In genomic region chr16:43503636-43504010, GRCm38 (mm10) we compare ENCODE assay signal across 8 mouse cellular contexts.
DNase-seq lines count a peak whose midpoint lies in the region; ATAC-seq and TF ChIP-seq lines count a peak whose summit lies in the region.

No protein-coding gene starts in this region.

- H3K27ac ChIP-seq in gastrocnemius, adult 2 months, result peak overlapping the region; percentile 84
- peak overlapping the region; percentile 97 for H3K27ac ChIP-seq in forebrain, embryonic 14.5 days (ENCODE audit: low read depth, low read length)
- H3K27ac ChIP-seq in limb, embryonic 15.5 days, result no peak overlapping the region
- no peak overlapping the region for H3K27ac ChIP-seq in stomach, postnatal 0 days (replicated peaks)

- ATAC-seq in forebrain, embryonic 14.5 days, result peak; percentile 57
- ATAC-seq in limb, embryonic 15.5 days (ENCODE audit: insufficient number of reproducible peaks, low FRiP score, low TSS enrichment, low read depth), result no peak
- ATAC-seq in stomach, postnatal 0 days (ENCODE audit: low FRiP score, low TSS enrichment), result no peak

- H3K36me3 ChIP-seq in forebrain, embryonic 14.5 days (ENCODE audit: control insufficient read depth, insufficient read depth, low read length), result no peaks in the 10 kb centered on the region
- H3K36me3 ChIP-seq in limb, embryonic 15.5 days, result no peaks in the 10 kb centered on the region
- H3K36me3 ChIP-seq in stomach, postnatal 0 days (ENCODE audit: control insufficient read depth, insufficient read depth, low read length), result no peaks in the 10 kb centered on the region

- no peak for TF ChIP-seq CTCF in gastrocnemius, adult 2 months (IDR thresholded peaks at IDR 0.05)
- TF ChIP-seq CTCF in stomach, postnatal 0 days (IDR thresholded peaks at IDR 0.05; ENCODE audit: low read depth), result no peak

- H3K27me3 ChIP-seq in forebrain, embryonic 14.5 days (replicated peaks; ENCODE audit: control insufficient read depth, insufficient read depth, low read length), result no peaks in the 10 kb centered on the region
- 0 out of 2 replicates have a peak, but pooled peaks cover 4% of the 10 kb centered on the region for H3K27me3 ChIP-seq in limb, embryonic 15.5 days
- no peaks in the 10 kb centered on the region for H3K27me3 ChIP-seq in stomach, postnatal 0 days (ENCODE audit: control insufficient read depth, insufficient read depth, low read length)

- H3K4me1 ChIP-seq in forebrain, embryonic 14.5 days (ENCODE audit: control insufficient read depth, insufficient read depth, low read length), result peaks cover 21% of the 10 kb centered on the region
- peaks cover 9% of the 10 kb centered on the region; the same call in 1 of the 2 replicates for H3K4me1 ChIP-seq in limb, embryonic 15.5 days
- no peaks in the 10 kb centered on the region for H3K4me1 ChIP-seq in stomach, postnatal 0 days (replicated peaks; ENCODE audit: control insufficient read depth, insufficient read depth)

- peak overlapping the region; percentile 67 for H3K4me3 ChIP-seq in gastrocnemius, adult 2 months
- peak overlapping the region; percentile 52 for H3K4me3 ChIP-seq in forebrain, embryonic 14.5 days (ENCODE audit: low read depth, low read length)
- peak overlapping the region; percentile 37 for H3K4me3 ChIP-seq in limb, embryonic 15.5 days
- peak overlapping the region; percentile 34 for H3K4me3 ChIP-seq in stomach, postnatal 0 days (ENCODE audit: low read depth, low read length)

- peak overlapping the region; percentile 79 for H3K4me2 ChIP-seq in forebrain, embryonic 14.5 days (ENCODE audit: low read length)
- H3K4me2 ChIP-seq in limb, embryonic 15.5 days, result peak overlapping the region; percentile 62
- peak overlapping the region; percentile 66 for H3K4me2 ChIP-seq in stomach, postnatal 0 days (replicated peaks; ENCODE audit: low read depth)

- intact Hi-C loops in gastrocnemius, adult 2 months (cut with DNase I), result loop anchor here (5.0 kb wide), 1 partner anchor 36 kb away; no protein-coding TSS in a partner anchor

- H3K9me3 ChIP-seq in forebrain, embryonic 14.5 days (replicated peaks; ENCODE audit: control insufficient read depth, low read length), result no peaks in the 10 kb centered on the region
- H3K9me3 ChIP-seq in limb, embryonic 15.5 days, result no peaks in the 10 kb centered on the region
- H3K9me3 ChIP-seq in stomach, postnatal 0 days (ENCODE audit: control insufficient read depth, low read length), result no peaks in the 10 kb centered on the region

- no peak for TF ChIP-seq EP300 in stomach, postnatal 0 days (optimal IDR thresholded peaks at IDR 0.05)

- DNase-seq in gastrocnemius, adult 2 months, result no peak
- DNase-seq in gastrocnemius, postnatal 25 days, result no peak
- DNase-seq in Muller cell, postnatal 12 days (ENCODE audit: inconsistent ontology term), result peak; percentile 68
- peak; percentile 66 for DNase-seq in forebrain, embryonic 14.5 days (ENCODE audit: low spot score)
- no peak for DNase-seq in stomach, postnatal 0 days (ENCODE audit: low spot score)
- DNase-seq in urinary bladder, postnatal 25 days (ENCODE audit: low spot score), result no peak
- DNase-seq in urinary bladder, adult 18-20 months (ENCODE audit: low spot score in 2 of 2), result no peak

- 0% methylated on average over 5 of the region's 5 CpGs for WGBS in forebrain, embryonic 14.5 days
- 3% methylated on average over 5 of the region's 5 CpGs for WGBS in limb, embryonic 15.5 days
- 1% methylated on average over 5 of the region's 5 CpGs for WGBS in stomach, postnatal 0 days

- peak overlapping the region; percentile 89 for H3K9ac ChIP-seq in forebrain, embryonic 14.5 days (ENCODE audit: low read length)
- H3K9ac ChIP-seq in limb, embryonic 15.5 days, result 0 out of 2 replicates have a peak overlapping the region, but pooled peaks have one; percentile 7
- H3K9ac ChIP-seq in stomach, postnatal 0 days (ENCODE audit: low read length), result peak overlapping the region; percentile 1; the same call in 1 of the 2 replicates

Comparison
In these comparisons a context has a peak if more than half of its experiments do, and no peak if none do; other contexts are left out.
1. DNase-seq: peak in Muller cell, postnatal 12 days (single experiment) and forebrain, embryonic 14.5 days (single experiment); none in gastrocnemius, adult 2 months (single experiment), gastrocnemius, postnatal 25 days (single experiment), stomach, postnatal 0 days (single experiment), urinary bladder, postnatal 25 days (single experiment) and urinary bladder, adult 18-20 months (0 of 2).
2. H3K27ac ChIP-seq: peak in gastrocnemius, adult 2 months (single experiment) and forebrain, embryonic 14.5 days (single experiment); none in limb, embryonic 15.5 days (single experiment) and stomach, postnatal 0 days (single experiment).
3. H3K9ac ChIP-seq: peak in every context shown above with its lines; median percentile 89 in forebrain, embryonic 14.5 days; 7 in limb, embryonic 15.5 days; 1 in stomach, postnatal 0 days.
4. Peak in every context shown above with its lines, with median percentiles within 50 percentile points of each other: H3K4me3 ChIP-seq and H3K4me2 ChIP-seq.